Mouse (Mus musculus) neural tube, embryonic 12.5 days (tissue): Measurements from ENCODE around the gene Cdc40. TPM values are rescaled to one million over a fixed set of nuclear protein-coding genes. Genes with fewer than 3 reads are reported as not detected.
"Not testable (repeated sequence)": the region's sequence is repeated elsewhere in the genome, so short reads cannot be mapped to it uniquely, and the experiment has no call there.

Source experiments
- ATAC-seq: fragments of 200-750 bp; cut with Nextera tagmentation; 2 replicates; pipeline ENCODE4 v1.8.0; 2017; ENCODE audit warnings: low read depth, mild to moderate bottlenecking, moderate TSS enrichment, moderate library complexity; ENCODE audit not compliant: low FRiP score
- H3K27ac ChIP-seq: fragments of 300-500 bp; sonication (generic); 2 replicates; pipeline ENCODE4 v1.5.1; 2016
- H3K27me3 ChIP-seq: fragments of 300-500 bp; sonication (generic); replicated peaks from 2 replicates; pipeline ENCODE4 v1.6.1; 2016; ENCODE audit warnings: mild to moderate bottlenecking
- H3K36me3 ChIP-seq: fragments of 300-500 bp; sonication (generic); 2 replicates; pipeline ENCODE4 v1.6.1; 2016; ENCODE audit warnings: mild to moderate bottlenecking
- H3K4me1 ChIP-seq: fragments of 300-500 bp; sonication (generic); 2 replicates; pipeline ENCODE4 v1.6.1; 2016
- H3K4me2 ChIP-seq: fragments of 300-500 bp; sonication (generic); replicated peaks from 2 replicates; pipeline ENCODE4 v1.6.1; 2016; ENCODE audit warnings: mild to moderate bottlenecking
- H3K4me3 ChIP-seq: fragments of 300-500 bp; sonication (generic); 2 replicates; pipeline ENCODE4 v1.5.1; 2016
- H3K9ac ChIP-seq: fragments of 300-500 bp; sonication (generic); 2 replicates; pipeline ENCODE4 v1.6.1; 2016; ENCODE audit warnings: mild to moderate bottlenecking
- H3K9me3 ChIP-seq: fragments of 300-500 bp; sonication (generic); 2 replicates; pipeline ENCODE4 v1.6.1; 2016; ENCODE audit warnings: mild to moderate bottlenecking
- WGBS: fragments of 180-500 bp; shearing (Covaris S2); methylation state at CpG from one replicate; pipeline ENCODE4 v1.1.7; 2016; 5-methylcytosine and 5-hydroxymethylcytosine counted together
- polyA plus RNA-seq: library from polyadenylated mRNA; unstranded; fragments of >200 nt; fragmentation: Nextera tagmentation; extraction: Ambion mirVana; gene quantifications from 2 replicates; pipeline ENCODE4 v1.2.1, GENCODE M21; 2016

Cdc40 gene
- polyA plus RNA-seq, 1 experiment from 2014 or later = 36.8 TPM

DNA sequence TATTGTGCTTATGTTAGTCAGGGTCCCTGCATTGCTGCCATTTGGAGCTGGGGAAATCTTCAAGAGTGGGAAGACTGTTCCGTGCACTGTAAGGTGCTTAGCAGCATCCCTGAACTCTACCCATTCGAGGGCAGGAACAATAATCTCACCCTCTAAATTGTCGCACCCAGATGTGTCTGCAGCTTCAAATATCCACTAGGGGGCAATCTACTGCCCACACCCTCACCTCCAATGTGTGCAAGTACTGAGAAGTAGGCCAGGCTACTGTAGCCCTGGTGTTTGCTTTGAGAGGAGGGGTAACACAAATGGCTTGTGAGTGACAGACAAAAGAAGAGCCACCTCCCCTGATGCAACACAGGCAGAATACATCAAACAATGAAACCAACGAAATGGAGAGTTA, 69.5 kb downstream of the Cdc40 start:
- 73% methylated on average over 4 of the region's 4 CpGs for WGBS
- ATAC-seq = peak; percentile 21; the same call in 1 of the 2 replicates

DNA sequence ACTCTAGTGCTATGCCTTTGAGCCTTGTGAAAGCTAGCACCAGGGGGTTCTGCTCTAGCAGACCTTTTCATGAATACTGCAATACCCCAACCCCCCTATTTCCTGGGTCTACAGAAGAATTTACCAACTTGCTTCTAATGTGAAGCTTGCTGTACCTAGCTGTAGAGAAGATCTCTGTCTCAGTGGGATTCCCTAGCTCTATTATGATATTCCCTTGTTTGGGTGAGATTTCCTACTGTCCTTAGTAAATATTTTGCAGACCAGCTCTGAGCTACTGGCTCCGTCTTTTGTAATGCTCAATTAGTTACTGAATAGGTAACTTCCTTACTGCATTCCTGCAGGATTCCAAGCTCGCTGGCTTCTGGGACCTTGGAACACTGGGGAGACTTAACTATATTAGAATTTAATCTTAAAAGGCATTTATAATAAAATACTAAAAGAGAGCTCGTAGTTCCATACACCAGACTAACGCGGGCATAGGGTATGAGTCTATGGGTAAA, 73.7 kb downstream of the Cdc40 start:
- H3K36me3 ChIP-seq, H3K27me3 ChIP-seq, H3K4me2 ChIP-seq, H3K9ac ChIP-seq, ATAC-seq, H3K4me1 ChIP-seq, H3K9me3 ChIP-seq, H3K27ac ChIP-seq, H3K4me3 ChIP-seq: not testable (repeated sequence)
- 36% methylated on average over 5 of the region's 5 CpGs for WGBS

More for the DNA sequence above, 69.5 kb downstream of the Cdc40 start:
- Histone ChIP-seq H3K27me3 (no peaks in the 10 kb centered on the region), H3K27ac (no peak overlapping the region), H3K9me3 (no peaks in the 10 kb centered on the region), H3K4me3 (no peak overlapping the region), H3K4me1 (no peaks in the 10 kb centered on the region), H3K36me3 (no peaks in the 10 kb centered on the region), H3K4me2 (no peak overlapping the region), H3K9ac (no peak overlapping the region)

DNA sequence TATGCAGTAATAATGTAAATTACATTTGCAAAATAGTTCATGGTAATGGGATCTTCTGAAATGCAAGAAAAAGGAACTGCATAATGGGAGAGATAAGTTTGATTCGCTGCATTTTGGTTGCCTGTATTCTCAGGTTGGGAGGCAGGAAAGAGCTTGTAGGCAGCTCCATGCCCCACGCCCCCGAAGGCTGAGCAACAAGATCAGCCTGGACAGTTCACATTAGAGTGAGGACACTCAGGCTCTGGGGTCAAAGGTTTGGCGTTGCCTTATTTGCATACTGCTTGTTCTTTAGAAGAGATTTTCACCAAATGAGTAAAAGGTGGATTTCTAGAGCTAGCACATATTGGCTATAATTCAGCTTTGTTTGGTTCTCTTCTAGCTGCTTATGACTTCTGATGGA, 76.9 kb downstream of the Cdc40 start:
- Histone ChIP-seq H3K9ac (no peak overlapping the region), H3K27ac (no peak overlapping the region), H3K9me3 (no peaks in the 10 kb centered on the region), H3K4me1 (no peaks in the 10 kb centered on the region), H3K4me2 (no peak overlapping the region), H3K4me3 (no peak overlapping the region), H3K27me3 (no peaks in the 10 kb centered on the region), H3K36me3 (no peaks in the 10 kb centered on the region)
- no peak for ATAC-seq
- 88% methylated on average over 4 of the region's 4 CpGs for WGBS

DNA sequence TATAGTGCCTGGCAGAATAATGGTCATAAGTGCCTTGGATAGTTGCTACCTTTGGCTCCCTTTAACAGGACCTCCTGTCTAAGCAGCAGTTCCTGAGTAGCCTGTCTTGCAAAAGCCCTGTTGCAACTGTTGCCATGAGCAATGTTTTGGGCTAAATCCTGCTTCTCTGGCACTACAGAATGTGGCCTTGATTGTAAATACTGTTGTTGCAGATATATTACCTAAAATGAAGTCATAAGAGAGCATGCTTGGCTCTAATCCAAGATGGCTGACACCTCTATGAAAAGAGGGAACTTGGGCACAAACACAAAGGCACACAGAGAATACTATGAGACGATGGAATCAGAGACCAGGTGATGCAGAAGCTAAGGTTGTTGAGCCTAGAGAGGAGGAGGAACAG, 77.9 kb downstream of the Cdc40 start:
- Histone ChIP-seq H3K4me3 (no peak overlapping the region), H3K27ac (no peak overlapping the region), H3K9me3 (no peaks in the 10 kb centered on the region), H3K4me2 (no peak overlapping the region), H3K9ac (no peak overlapping the region), H3K36me3 (no peaks in the 10 kb centered on the region), H3K27me3 (no peaks in the 10 kb centered on the region), H3K4me1 (no peaks in the 10 kb centered on the region)
- ATAC-seq = no peak
- 83% methylated on average over 1 of the region's 1 CpGs for WGBS

DNA sequence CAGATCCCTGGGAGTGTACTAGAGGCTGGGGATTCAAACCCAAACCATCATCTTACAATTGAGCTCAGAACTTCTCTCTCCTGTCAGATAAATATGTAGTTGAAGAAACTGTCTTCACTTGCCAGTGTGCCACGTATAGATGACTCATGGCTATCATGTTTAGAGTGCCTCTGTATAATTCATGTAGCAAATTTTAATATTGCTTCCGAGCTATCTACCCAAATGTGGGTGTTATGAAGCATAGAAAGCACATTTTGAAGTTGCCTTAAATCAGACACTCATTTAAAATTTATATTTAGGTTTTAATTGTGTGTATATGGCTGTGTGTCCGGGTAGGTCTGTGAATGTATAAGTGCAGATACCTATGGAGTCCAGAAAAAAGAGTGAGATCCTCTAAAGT, 91.0 kb downstream of the Cdc40 start:
- Histone ChIP-seq H3K4me2 (no peak overlapping the region), H3K9ac (no peak overlapping the region), H3K4me3 (no peak overlapping the region), H3K27ac (no peak overlapping the region), H3K36me3 (no peaks in the 10 kb centered on the region), H3K4me1 (no peaks in the 10 kb centered on the region), H3K9me3 (0 out of 2 replicates have a peak, but pooled peaks cover 1% of the 10 kb centered on the region), H3K27me3 (no peaks in the 10 kb centered on the region)
- 83% methylated on average over 3 of the region's 3 CpGs for WGBS
- no peak for ATAC-seq

DNA sequence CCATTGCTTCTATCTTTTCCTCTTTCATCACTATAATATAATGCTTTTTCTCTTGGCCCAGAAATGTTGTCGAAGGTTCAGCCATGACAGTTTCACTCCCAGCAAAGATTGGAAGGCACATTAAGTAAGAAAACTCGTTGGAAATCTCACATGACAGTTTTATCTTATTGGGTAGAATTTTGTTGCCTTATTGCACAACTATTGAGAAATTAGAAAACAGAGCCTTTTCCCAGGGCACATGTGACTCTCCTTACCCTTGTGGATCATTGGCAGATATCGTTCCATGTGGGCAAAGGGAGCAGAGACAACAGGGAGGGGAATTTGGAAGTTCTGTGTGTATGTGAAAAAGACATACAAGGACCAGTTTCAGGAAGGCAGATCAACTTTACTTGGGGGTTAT, 92.7 kb downstream of the Cdc40 start:
- WGBS = 84% methylated on average over 3 of the region's 3 CpGs
- Histone ChIP-seq H3K4me3 (no peak overlapping the region), H3K9me3 (0 out of 2 replicates have a peak, but pooled peaks cover 4% of the 10 kb centered on the region), H3K27ac (no peak overlapping the region), H3K36me3 (no peaks in the 10 kb centered on the region), H3K27me3 (no peaks in the 10 kb centered on the region), H3K9ac (no peak overlapping the region), H3K4me2 (no peak overlapping the region), H3K4me1 (no peaks in the 10 kb centered on the region)
- ATAC-seq = no peak

Other genes with a start within 250 kb of the Cdc40 start
- gene Mettl24, start 200.0 kb downstream of the Cdc40 start, polyA plus RNA-seq = 0.98 and 1.1 TPM in 2 replicates
- gene Wasf1, start 164 bp upstream of the Cdc40 start, polyA plus RNA-seq = 69.6 and 79.7 TPM in 2 replicates
- gene Gpr6, start 189.0 kb upstream of the Cdc40 start, polyA plus RNA-seq = not detected in 2 replicates